16 mouse cellular contexts compared by ENCODE assay signal in genomic region chr1:160297701-160298100, GRCm38 (mm10).
"Had no signal": no experiment of that assay in that cellular context is flagged by ENCODE, and none has a peak within 500 bp of the region (broad histone marks: within the 10 kb centered on the region; RNA-seq: fewer than 3 reads in every experiment).

No protein-coding gene starts in this region.

- H3K4me1 ChIP-seq: lung, embryonic 15.5 days; midbrain, embryonic 13.5 days; midbrain, embryonic 15.5 days; neural tube, embryonic 12.5 days; stomach, embryonic 15.5 days had no signal

- H3K36me3 ChIP-seq: lung, embryonic 15.5 days; midbrain, embryonic 10.5 days; midbrain, embryonic 13.5 days; midbrain, embryonic 15.5 days; neural tube, embryonic 12.5 days; stomach, embryonic 15.5 days had no signal

- ATAC-seq: liver, postnatal 0 days; lung, postnatal 0 days; midbrain, embryonic 13.5 days; midbrain, embryonic 15.5 days had no signal

- DNase-seq: liver, postnatal 0 days; lung, adult 2 months; lung, postnatal 14 days; lung, postnatal 36 days; right cerebral cortex, postnatal 14 days; thymus, adult 2 months; thymus, postnatal 25 days; thymus, postnatal 4 days had no signal

- H3K27ac ChIP-seq: lung, embryonic 15.5 days; midbrain, embryonic 10.5 days; midbrain, embryonic 13.5 days; midbrain, embryonic 15.5 days; neural tube, embryonic 12.5 days; stomach, embryonic 15.5 days; stomach, postnatal 0 days had no signal

- H3K27me3 ChIP-seq: lung, embryonic 15.5 days; midbrain, embryonic 13.5 days; midbrain, embryonic 15.5 days; neural tube, embryonic 12.5 days; stomach, embryonic 15.5 days had no signal

- H3K9me3 ChIP-seq: lung, embryonic 15.5 days; midbrain, embryonic 10.5 days; midbrain, embryonic 13.5 days; midbrain, embryonic 15.5 days; neural tube, embryonic 12.5 days; stomach, embryonic 15.5 days had no signal

- H3K4me3 ChIP-seq: lung, embryonic 15.5 days; midbrain, embryonic 10.5 days; midbrain, embryonic 13.5 days; midbrain, embryonic 15.5 days; neural tube, embryonic 12.5 days; stomach, embryonic 15.5 days had no signal
